Mouse (Mus musculus) lung, adult 18-20 months (tissue): ENCODE results near the gene Hoxb3.

Source experiments
- DNase-seq, 2 experiments: peaks; one replicate each; pipeline ENCODE4 v3.0.0; 2022; ENCODE audit warnings: mixed read lengths in 2 of 2

Gene Hoxb3

GRCm38 (mm10) chr11:96319071-96319902 is 3.8 kb upstream of the Hoxb3 start:
- no peak for DNase-seq

GRCm38 (mm10) chr11:96319910-96320309 is 3.2 kb upstream of the Hoxb3 start:
- peak in 1 of 2 experiments; percentile 46 for DNase-seq

DNA sequence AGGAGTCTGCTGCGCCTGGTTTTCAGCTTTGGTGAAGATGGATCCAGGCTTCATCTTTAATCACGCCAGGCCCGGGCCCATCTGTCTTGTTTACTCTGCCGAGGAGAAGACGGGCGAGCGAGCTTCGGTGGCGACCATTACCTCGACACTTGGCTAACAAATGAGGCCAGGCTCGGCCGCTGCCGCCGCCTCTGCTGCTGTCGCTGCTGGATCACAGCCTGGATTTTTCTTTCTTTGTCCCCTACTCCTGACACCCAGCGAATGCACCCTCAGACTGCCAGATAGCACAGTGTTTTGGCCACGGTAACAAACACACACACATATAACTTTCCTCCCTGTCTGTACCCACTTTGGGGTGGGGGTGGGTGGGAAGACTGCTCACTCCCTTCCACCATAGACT is 2.4 kb upstream of the Hoxb3 start:
- DNase-seq = no peak

GRCm38 (mm10) chr11:96321846-96322245 is 1.3 kb upstream of the Hoxb3 start:
- DNase-seq = no peak

GRCm38 (mm10) chr11:96322738-96323137 is 388 bp upstream of the Hoxb3 start:
- DNase-seq = no peak

DNA sequence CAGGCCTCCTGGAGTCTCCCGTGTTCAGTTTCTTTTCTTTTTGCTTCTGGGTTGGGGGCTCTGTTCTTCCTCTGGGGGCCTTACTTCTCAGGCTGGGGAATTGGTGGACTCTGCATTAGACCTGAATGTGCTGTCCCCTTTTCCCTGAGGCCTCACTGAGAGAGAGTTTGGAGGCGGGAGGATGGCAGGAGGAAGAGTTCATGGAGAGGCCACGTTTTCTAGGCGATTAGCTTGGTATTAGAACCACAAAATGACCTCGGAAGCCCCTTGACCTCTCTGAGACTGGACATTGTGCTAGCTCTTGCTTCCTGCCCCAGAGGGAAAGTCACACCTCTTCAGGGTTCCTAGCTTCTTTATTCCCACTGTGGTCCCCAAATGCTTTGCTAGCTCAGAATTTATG is 999 bp downstream of the Hoxb3 start:
- no peak for DNase-seq

DNA sequence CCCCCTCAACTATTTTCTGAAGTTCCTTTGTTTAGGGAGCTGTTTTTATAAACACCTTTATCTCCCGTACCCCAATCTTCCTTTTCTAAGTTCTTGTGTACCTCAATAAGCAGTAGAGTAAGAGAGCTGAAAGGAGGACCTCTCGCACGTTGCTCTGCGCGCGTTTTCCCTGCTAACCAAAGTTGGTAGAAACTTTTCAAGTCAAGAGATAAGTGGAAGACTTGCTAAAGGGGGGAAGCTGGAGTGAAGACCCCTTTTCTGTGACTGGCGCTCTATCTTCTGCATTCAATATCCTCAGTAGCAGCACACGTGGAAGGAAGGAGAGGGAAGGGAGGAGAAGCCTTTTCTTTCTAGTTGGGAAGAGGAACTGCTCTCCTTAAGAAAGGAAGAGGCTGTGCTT is 1.8 kb downstream of the Hoxb3 start:
- no peak for DNase-seq

DNA sequence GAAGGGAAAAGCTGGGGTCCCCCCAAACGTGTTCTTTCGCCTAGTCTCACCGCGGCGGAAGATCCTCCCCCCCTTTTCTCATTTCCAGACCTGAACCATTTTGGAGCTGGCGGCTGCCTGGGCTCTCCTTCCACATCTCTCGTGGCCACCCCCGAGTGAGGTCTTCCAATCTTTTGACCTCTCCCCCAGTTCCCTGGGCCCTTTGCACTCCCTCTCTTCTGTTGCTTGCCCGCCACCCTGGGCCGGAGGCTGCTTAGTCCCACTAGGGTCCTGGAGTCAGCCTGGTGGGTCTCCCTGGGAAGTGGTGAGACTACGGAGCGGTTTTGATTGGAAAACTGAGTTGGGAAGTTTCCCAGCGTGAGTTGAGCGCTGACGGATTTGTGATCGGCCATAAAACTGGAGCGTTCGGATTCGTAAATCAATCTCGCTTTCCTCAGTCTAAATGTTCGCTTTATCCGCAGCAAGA is 2.7 kb downstream of the Hoxb3 start:
- no peak for DNase-seq

DNA sequence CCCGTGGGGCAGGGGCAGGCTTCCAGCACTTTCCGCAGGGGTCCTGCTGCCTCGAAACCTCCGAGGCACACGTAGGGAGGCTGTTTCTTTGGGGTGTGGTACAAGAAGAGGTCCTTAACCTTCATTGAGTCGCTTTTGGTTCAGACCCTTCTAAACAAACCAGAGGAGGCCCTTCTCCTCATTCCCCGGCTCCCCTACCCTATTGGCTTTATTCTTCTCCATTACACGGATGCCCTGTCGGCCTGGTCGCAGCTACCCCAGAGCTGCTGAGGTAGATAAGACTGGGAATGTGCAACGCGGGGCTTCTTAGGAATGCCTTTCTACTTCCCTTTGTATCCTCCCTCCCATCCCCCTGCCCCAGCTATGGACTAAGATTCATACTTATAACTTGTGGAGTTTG is 3.6 kb downstream of the Hoxb3 start:
- no peak for DNase-seq

- DNase-seq = no peak
Measured at GRCm38 (mm10) chr11:96327122-96327521, 4.0 kb downstream of the Hoxb3 start.

DNA sequence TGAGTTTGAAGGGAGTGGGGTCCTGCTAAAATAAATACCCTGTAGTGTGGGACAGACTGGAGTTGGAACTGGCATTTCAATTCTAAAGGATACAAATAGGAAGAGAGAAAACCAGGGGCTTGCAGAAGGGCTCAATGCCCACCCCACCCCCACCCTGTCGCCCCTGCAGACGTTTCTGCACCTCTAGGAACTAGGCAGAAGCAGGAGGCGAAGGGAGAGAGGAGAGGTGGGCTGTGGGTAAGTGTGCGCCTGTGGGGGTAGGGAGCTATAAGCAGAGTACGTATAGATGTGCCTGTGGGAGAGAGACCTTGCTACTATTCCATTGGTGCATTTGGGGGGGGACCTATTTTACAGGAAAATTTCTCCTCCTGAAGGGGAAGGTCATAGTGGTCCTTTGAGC is 4.6 kb downstream of the Hoxb3 start:
- DNase-seq = no peak

GRCm38 (mm10) chr11:96328605-96329004 is 5.5 kb downstream of the Hoxb3 start:
- no peak for DNase-seq

DNA sequence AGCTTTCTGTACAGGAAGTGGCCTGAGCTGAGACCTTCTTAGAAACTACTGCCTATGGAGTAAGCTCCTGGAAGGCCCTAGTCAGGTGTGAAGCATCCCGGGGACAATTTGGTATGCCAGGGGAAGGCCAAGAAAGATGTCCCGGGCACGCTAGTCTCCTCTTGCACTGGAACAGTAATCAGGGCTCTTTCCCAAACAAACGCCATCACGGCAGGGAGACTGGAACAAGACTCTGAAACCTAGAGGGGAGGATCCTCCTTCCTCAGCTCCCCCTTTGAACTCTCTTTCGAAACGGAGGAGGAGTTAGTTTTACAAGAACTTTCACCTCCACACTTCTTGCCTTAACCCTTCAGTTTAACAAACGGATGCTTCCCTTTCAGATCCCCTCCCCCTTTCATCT is 9.0 kb downstream of the Hoxb3 start:
- DNase-seq = no peak

DNA sequence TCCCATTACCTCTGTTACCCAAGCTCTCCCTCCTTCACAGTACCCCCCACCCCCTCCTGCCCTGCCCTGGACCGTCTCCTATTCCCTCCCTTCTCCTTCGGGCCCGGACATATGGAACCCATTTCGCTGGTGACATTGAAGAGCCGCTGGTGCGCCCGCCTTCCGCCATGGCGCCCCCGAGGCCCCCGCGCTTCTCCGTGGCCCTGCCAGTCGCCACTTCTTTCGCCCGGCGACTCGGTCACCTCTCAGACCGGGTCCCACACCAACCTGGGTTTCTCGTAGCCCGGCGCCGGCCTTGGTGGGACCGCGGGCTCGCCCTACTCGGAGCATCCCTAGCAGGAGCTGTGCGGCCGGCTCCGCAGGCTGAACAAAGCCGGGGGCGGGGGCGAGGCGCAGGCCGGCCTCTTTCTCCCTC is 9.5 kb downstream of the Hoxb3 start:
- DNase-seq = no peak

DNA sequence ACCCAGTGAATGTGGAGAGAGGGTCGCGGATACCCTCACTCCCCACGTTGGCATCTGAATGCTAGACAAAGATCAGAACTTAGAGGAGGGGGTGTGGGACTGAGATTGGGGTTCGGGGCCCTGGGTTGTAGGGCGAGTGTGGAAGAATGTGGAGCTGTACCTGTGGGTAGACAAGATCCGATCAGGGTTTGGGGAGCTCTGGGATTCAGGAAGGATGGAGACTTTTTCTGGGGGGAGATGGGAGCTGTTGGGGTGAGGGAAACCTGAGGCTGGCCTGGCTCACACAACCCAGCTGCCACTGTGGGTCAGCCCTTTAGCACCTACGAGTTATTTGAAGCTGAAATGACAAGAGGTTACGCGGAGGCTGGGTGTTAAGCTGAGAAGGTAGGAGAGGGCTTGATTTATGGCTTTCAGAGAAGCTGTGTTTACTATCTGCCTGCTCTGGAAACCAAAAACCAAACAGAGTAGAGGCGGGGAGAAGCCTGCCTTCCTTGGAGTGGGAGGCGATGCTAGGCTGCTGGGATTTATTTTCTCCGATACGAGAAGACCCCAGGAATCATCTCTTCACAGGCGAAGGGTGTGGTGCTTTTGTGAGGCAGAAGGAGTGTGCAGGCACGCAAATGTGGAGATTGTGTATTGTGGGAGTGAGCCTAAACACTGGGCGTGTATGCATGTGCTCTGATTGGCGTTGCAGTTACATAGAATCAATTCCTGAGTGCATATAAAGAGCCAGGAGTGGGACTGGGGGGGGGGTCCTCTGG is 10.3 kb downstream of the Hoxb3 start:
- no peak for DNase-seq

DNA sequence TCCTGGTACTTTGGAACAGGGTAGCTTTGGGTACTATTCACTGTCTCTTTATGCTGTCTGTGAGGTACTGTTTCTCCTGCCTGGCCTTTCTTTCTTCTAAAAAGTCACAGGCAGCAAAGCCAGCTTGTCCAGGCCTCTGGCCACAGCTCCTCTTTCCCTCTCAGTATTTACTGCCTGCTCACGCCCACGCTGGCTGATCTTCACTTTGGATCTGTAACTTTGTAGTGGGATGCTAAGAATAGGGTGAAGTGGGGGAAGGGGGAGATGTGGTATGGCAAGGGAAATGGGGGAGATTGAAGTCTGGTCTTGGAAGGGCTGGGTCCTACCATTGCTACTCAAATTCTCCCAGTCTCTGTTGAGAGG is 10.9 kb downstream of the Hoxb3 start:
- DNase-seq = no peak

DNA sequence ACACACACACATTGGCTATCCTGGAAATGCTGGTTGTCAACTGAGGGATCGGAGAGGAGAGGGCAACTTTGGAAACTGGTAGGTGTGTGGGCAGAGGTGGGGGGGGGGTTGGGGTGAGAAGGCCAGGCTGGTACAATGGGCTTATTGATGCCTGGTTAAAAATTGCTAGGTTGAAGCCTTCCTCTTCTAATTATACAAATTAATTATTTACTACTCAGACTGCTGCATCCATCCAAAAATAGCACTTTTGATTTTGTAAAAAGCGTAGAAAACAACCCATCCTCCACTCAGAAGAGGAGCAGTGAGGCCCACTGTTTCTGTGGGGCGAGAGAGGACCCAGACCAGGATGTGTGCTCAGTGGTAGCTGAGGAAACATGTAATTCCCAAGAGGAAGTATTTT is 11.9 kb downstream of the Hoxb3 start:
- DNase-seq = no peak

- no peak for DNase-seq
Measured at GRCm38 (mm10) chr11:96336597-96336996, 13.5 kb downstream of the Hoxb3 start.

GRCm38 (mm10) chr11:96337026-96337425 is 13.9 kb downstream of the Hoxb3 start:
- no peak for DNase-seq

GRCm38 (mm10) chr11:96338957-96339855 is 16.1 kb downstream of the Hoxb3 start:
- no peak for DNase-seq

DNA sequence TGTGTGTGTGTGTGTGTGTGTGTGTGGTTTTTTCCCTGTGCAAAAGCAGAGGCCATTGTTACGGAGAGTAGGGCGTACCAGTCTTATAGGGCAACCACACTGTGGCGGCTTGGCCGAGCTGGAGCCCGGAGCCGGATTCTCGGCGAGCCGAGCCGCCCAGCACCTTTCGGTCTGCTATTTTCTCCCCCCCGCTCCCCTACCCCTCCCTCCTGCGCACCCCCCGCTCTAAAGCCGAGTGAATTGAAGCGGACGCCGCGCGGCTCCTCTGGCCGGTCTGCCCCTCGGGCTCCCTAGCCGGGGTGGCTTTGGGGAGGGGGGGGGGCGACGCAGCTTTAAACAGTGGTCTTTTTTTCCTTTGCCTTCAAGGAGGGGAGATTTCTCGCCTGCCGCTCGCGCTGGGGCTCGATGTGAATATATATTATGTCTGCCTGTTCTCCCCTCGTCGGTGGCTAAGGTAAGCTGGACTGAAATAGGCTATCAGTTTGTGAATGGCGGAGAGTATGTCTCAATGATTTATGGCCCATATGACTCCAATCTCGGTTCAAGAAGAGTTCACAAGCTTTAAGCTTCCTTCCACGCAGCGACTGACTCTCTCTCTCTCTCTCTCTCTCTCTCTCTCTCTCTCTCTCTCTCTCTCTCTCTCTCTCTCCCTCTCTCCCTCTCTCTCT is 17.7 kb downstream of the Hoxb3 start:
- DNase-seq = no peak
